Mouse (Mus musculus): ENCODE results near the gene Mog. TPM values are rescaled to one million over a fixed set of nuclear protein-coding genes. Genes with fewer than 3 reads are reported as not detected.
A peak's percentile ranks its signal among the peaks of the same experiment; 100 is the strongest.
"Not testable (repeated sequence)": the region's sequence is repeated elsewhere in the genome, so short reads cannot be mapped to it uniquely, and the experiment has no call there.

Mog gene
- polyA plus RNA-seq, 2 experiments: not detected

DNA sequence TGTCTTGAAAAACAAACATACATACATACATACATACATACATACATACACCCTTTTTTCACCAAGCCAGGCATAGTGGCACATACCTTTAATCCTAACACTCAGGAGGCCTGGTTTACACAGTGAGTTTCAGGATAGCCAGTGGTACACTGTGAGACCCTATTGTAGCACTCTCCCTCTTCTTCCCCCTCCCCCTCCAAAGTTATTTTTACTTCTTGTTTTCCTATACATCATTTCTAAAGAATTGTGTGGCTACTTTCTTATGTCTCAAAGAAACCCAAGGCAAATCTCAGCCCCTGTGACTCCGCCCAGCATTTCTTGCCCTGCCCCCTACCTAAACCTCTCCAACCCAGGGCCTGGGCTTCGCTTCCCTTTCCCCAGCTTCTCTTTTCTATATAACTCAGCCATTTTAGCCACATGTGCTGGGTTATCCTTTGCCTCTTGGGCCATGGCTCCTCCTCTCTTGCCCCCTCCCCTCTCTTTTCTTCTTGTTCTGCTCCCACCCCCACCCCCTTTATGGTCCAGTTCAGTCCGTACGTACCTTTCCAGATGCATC, 29.4 kb downstream of the Mog start:
- Histone ChIP-seq H3K4me2 (replicated peaks; ENCODE audit: low read depth, low read length, severe bottlenecking) (no peak overlapping the region), H3K9me3 (ENCODE audit: control insufficient read depth, low read length) (no peaks in the 10 kb centered on the region), H3K4me1 (ENCODE audit: control insufficient read depth, insufficient read depth, low read length) (no peaks in the 10 kb centered on the region), H3K27me3 (ENCODE audit: control insufficient read depth, insufficient read depth, low read length) (peaks cover 7% of the 10 kb centered on the region; the same call in 1 of the 2 replicates), H3K9ac (ENCODE audit: low read depth, low read length, severe bottlenecking) (no peak overlapping the region), H3K27ac (replicated peaks; ENCODE audit: low read depth, low read length) (no peak overlapping the region), H3K36me3 (ENCODE audit: control insufficient read depth, insufficient read depth, low read length) (no peaks in the 10 kb centered on the region), H3K4me3 (replicated peaks; ENCODE audit: low read length) (no peak overlapping the region)
- 84% methylated on average over 4 of the region's 4 CpGs for WGBS
- no peak for TF ChIP-seq POLR2A (IDR thresholded peaks at IDR 0.05; ENCODE audit: borderline replicate concordance, extremely low read depth, insufficient read depth, insufficient read length)
- ATAC-seq (ENCODE audit: low FRiP score, low read depth) (no peak), DNase-seq (ENCODE audit: low spot score) (no peak)

DNA sequence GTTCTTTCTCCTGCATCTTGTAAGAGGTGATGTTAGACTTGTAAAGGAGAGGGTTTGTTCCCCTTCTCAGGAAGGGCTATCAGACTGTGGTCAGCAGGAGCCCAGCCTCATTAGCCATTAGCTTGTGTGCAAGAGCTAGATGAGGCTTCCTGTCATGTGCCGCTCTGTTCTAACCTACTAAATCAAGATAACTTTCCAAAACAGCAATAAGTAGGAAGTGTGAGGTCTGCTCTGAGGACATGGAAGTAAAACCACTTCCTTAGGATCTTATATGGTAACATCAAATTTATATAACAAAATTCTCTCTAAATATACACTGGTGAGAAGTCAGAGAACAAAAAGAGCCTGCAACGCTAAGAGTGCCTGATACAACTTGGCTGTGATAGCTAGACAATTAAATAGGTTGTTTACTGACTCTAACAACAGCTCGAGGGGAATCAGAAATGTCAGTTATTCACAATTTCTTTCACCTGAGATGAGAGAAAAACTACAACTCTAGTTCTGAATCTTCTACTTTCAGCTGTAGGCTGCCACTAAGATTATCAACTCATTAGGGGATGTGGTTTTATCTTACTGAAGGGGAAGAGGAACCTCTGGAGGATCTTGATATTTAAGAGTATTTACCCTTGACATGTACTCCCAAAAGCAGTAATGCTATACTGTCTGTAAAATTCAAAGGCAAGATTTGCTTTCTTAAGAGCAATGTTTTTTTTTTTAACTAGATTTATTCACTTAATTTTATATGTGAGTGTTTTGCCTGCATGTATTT, 30.7 kb downstream of the Mog start:
- no peak overlapping the region for H3K9ac ChIP-seq (ENCODE audit: low read depth, low read length, severe bottlenecking)

DNA sequence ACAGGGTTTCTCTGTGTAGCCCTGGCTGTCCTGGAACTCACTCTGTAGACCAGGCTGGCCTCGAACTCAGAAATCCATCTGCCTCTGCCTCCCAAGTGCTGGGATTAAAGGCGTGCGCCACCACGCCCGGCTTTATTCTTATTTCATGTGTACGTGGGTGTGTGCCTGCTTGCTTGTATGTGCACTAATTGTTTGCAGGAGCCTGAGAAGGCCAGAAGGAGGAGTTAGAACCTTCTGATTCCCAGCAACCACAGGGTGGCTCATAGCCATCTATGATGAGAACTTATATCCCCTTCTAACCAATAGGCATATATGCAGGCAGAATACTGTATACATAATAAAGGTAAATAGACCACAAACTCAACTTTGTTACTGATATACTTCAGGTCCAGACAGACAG, 32.6 kb downstream of the Mog start:
- ATAC-seq (ENCODE audit: low FRiP score, low read depth); DNase-seq (ENCODE audit: low spot score); H3K9ac ChIP-seq (ENCODE audit: low read depth, low read length, severe bottlenecking); H3K36me3 ChIP-seq (ENCODE audit: control insufficient read depth, insufficient read depth, low read length); H3K27ac ChIP-seq (replicated peaks; ENCODE audit: low read depth, low read length); H3K4me2 ChIP-seq (replicated peaks; ENCODE audit: low read depth, low read length, severe bottlenecking); H3K4me3 ChIP-seq (replicated peaks; ENCODE audit: low read length); H3K4me1 ChIP-seq (ENCODE audit: control insufficient read depth, insufficient read depth, low read length); H3K9me3 ChIP-seq (ENCODE audit: control insufficient read depth, low read length): not testable (repeated sequence)
- 86% methylated on average over 6 of the region's 6 CpGs for WGBS
- peaks cover 22% of the 10 kb centered on the region for H3K27me3 ChIP-seq (ENCODE audit: control insufficient read depth, insufficient read depth, low read length)

More for the DNA sequence above, 30.7 kb downstream of the Mog start:
- ATAC-seq (ENCODE audit: low FRiP score, low read depth): no peak
- no peak for DNase-seq (ENCODE audit: low spot score)
- H3K4me2 ChIP-seq (replicated peaks; ENCODE audit: low read depth, low read length, severe bottlenecking): no peak overlapping the region
- H3K36me3 ChIP-seq (ENCODE audit: control insufficient read depth, insufficient read depth, low read length): no peaks in the 10 kb centered on the region
- no peak overlapping the region for H3K27ac ChIP-seq (replicated peaks; ENCODE audit: low read depth, low read length)
- no peak overlapping the region for H3K4me3 ChIP-seq (replicated peaks; ENCODE audit: low read length)
- H3K27me3 ChIP-seq (ENCODE audit: control insufficient read depth, insufficient read depth, low read length): peaks cover 19% of the 10 kb centered on the region
- H3K4me1 ChIP-seq (ENCODE audit: control insufficient read depth, insufficient read depth, low read length): no peaks in the 10 kb centered on the region
- WGBS: 56% methylated on average over 3 of the region's 3 CpGs
- H3K9me3 ChIP-seq (ENCODE audit: control insufficient read depth, low read length): no peaks in the 10 kb centered on the region
- no peak for TF ChIP-seq POLR2A (IDR thresholded peaks at IDR 0.05; ENCODE audit: borderline replicate concordance, extremely low read depth, insufficient read depth, insufficient read length)

DNA sequence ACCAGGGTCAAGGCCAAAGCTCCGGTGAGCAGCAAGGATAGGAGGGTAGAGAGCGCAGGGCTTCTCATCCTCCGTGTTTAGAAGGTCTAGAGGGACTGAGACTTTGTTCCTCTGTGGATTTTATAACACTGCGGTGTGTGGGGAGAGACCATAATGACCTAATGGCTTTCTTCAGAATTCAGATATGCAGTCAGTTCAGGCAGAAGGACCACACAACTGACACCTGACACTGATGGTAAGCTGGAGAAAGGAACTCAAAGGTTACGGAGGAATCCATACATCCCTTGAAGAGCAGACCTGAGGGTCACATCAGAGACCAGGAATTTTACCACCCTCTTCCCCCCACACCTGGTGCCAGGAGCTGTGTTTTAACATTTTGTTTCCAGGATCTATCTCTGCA, 33.8 kb downstream of the Mog start, which contains the start of gene H2-M5:
Gene H2-M5 (minus strand): TSS at position 101 of the 400 bp plus-strand sequence.
- no peak for ATAC-seq (ENCODE audit: low FRiP score, low read depth)
- peak within 1 kb of the TSS; percentile 10; the same call in 1 of the 2 replicates for H3K4me3 ChIP-seq (replicated peaks; ENCODE audit: low read length)
- WGBS: 28% methylated on average over 5 of the region's 5 CpGs
- H3K27me3 ChIP-seq (ENCODE audit: control insufficient read depth, insufficient read depth, low read length): peaks cover 22% of the 10 kb centered on the region
- no peak within 1 kb of the TSS for H3K27ac ChIP-seq (replicated peaks; ENCODE audit: low read depth, low read length)
- no peaks in the 10 kb centered on the region for H3K9me3 ChIP-seq (ENCODE audit: control insufficient read depth, low read length)
- TF ChIP-seq POLR2A (IDR thresholded peaks at IDR 0.05; ENCODE audit: borderline replicate concordance, extremely low read depth, insufficient read depth, insufficient read length): no peak
- H3K36me3 ChIP-seq (ENCODE audit: control insufficient read depth, insufficient read depth, low read length): no peaks in the 10 kb centered on the region
- no peak for DNase-seq (ENCODE audit: low spot score)
- H3K4me1 ChIP-seq (ENCODE audit: control insufficient read depth, insufficient read depth, low read length): no peaks in the 10 kb centered on the region
- 0 out of 2 replicates have a peak within 1 kb of the TSS, but pooled peaks have one; percentile 18 for H3K4me2 ChIP-seq (replicated peaks; ENCODE audit: low read depth, low read length, severe bottlenecking)
- H3K9ac ChIP-seq (ENCODE audit: low read depth, low read length, severe bottlenecking): no peak within 1 kb of the TSS

DNA sequence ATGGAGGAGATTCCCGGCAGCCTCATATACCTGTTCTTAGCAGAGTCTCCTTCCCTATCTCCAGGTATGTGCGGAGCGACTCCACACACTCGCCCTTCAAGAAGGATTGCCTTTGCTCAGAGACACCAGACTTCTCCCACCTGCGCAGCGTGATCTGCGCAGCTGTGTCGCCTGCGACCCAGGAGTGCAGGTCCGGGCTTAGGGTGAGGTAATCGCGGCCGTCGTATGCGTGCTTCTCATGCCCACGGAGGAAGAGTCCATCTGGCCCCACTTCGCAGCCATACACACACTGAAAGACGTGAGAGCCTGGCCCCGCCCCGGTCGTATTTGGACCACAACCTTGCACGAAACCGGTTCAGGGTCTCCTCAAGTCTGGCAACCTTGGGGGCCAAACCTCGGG, 34.7 kb downstream of the Mog start:
- H3K27ac ChIP-seq (replicated peaks; ENCODE audit: low read depth, low read length): no peak overlapping the region
- peak overlapping the region; percentile 10; the same call in 1 of the 2 replicates for H3K4me3 ChIP-seq (replicated peaks; ENCODE audit: low read length)
- H3K9ac ChIP-seq (ENCODE audit: low read depth, low read length, severe bottlenecking): no peak overlapping the region
- no peak for ATAC-seq (ENCODE audit: low FRiP score, low read depth)
- 0 out of 2 replicates have a peak overlapping the region, but pooled peaks have one; percentile 18 for H3K4me2 ChIP-seq (replicated peaks; ENCODE audit: low read depth, low read length, severe bottlenecking)
- DNase-seq (ENCODE audit: low spot score): no peak
- no peaks in the 10 kb centered on the region for H3K36me3 ChIP-seq (ENCODE audit: control insufficient read depth, insufficient read depth, low read length)
- TF ChIP-seq POLR2A (IDR thresholded peaks at IDR 0.05; ENCODE audit: borderline replicate concordance, extremely low read depth, insufficient read depth, insufficient read length): no peak
- H3K9me3 ChIP-seq (ENCODE audit: control insufficient read depth, low read length): no peaks in the 10 kb centered on the region
- WGBS: 5% methylated on average over 24 of the region's 24 CpGs
- H3K27me3 ChIP-seq (ENCODE audit: control insufficient read depth, insufficient read depth, low read length): peaks cover 22% of the 10 kb centered on the region
- no peaks in the 10 kb centered on the region for H3K4me1 ChIP-seq (ENCODE audit: control insufficient read depth, insufficient read depth, low read length)
